Mouse (Mus musculus): ENCODE measurements around the gene Igf2bp3. TPM values are rescaled to one million over a fixed set of nuclear protein-coding genes. Genes with fewer than 3 reads are reported as not detected.
A peak's percentile ranks its signal among the peaks of the same experiment; 100 is the strongest.

Igf2bp3 gene
- polyA plus RNA-seq, 1 experiment from 2014 or later: 79.9 TPM

- peak; percentile 97 for ATAC-seq (ENCODE audit: low FRiP score, low read depth)
- WGBS: 65% methylated on average over 9 of the region's 9 CpGs
- Histone ChIP-seq H3K9ac (no peak overlapping the region), H3K36me3 (peaks cover 5% of the 10 kb centered on the region; the same call in 1 of the 2 replicates), H3K27ac (no peak overlapping the region), H3K9me3 (0 out of 2 replicates have a peak, but pooled peaks cover 3% of the 10 kb centered on the region), H3K4me1 (no peaks in the 10 kb centered on the region), H3K27me3 (no peaks in the 10 kb centered on the region), H3K4me2 (replicated peaks) (no peak overlapping the region), H3K4me3 (no peak overlapping the region)
Observed at GRCm38 (mm10) chr6:49236331-49236730, 21.6 kb upstream of the Igf2bp3 start.

DNA sequence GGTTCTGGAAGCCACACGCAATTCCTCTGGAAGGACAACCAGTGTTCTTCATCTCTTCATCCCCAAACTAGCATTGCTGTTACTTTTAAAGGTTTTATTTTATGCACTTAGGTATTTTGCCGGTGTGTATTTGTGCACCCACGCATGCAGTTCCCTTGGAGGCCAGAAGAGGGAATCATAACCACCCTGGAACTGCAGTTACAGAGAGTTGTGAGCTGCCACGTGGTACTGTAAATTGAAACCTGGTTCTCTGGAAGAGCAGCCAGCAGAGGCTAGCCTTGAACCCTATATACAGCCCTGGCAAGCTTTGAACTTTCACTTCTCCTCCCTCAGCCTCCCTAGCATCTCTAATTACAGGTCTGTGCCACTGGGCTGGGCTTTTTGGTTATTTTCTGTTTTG, 18.6 kb upstream of the Igf2bp3 start:
- WGBS: 56% methylated on average over 4 of the region's 4 CpGs
- Histone ChIP-seq H3K27ac (no peak overlapping the region), H3K4me1 (no peaks in the 10 kb centered on the region), H3K27me3 (no peaks in the 10 kb centered on the region), H3K4me3 (no peak overlapping the region), H3K4me2 (replicated peaks) (no peak overlapping the region), H3K9ac (no peak overlapping the region), H3K9me3 (0 out of 2 replicates have a peak, but pooled peaks cover 3% of the 10 kb centered on the region), H3K36me3 (no peaks in the 10 kb centered on the region)
- no peak for ATAC-seq (ENCODE audit: low FRiP score, low read depth)

DNA sequence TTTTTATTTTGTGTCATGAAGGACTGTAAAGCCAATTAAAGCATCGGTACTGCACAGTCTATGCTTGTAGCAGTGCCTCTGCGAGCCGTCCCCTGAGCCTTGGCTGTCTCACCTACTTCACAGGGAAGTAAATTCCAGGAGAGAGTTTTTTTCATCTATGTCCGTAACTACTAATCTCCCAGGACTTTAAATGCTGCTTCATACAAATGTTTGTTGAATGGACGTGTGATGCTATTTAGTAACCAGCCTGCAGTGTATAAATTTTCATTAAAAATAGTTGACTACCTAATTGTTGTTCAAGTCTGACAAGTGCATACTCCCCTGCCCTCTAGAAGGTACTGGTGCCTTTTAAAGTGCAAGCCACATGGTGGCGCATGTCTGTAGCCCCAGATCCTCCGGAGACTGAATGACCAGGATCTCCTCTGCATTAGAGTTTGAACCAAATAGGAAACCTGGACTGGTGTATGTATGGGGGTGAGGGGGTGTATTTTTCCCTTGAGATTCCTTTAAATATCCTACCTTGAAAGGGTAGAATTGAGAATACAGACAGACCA, 13.4 kb upstream of the Igf2bp3 start:
- Histone ChIP-seq H3K4me2 (replicated peaks) (no peak overlapping the region), H3K9me3 (no peaks in the 10 kb centered on the region), H3K4me3 (no peak overlapping the region), H3K9ac (no peak overlapping the region), H3K27ac (no peak overlapping the region), H3K4me1 (peaks cover 14% of the 10 kb centered on the region), H3K27me3 (no peaks in the 10 kb centered on the region), H3K36me3 (no peaks in the 10 kb centered on the region)
- ATAC-seq (ENCODE audit: low FRiP score, low read depth): no peak
- 8% methylated on average over 7 of the region's 7 CpGs for WGBS

GRCm38 (mm10) chr6:49227184-49227735, 12.5 kb upstream of the Igf2bp3 start:
- H3K4me2 ChIP-seq (replicated peaks): peak overlapping the region; percentile 44
- peaks cover 14% of the 10 kb centered on the region for H3K4me1 ChIP-seq
- H3K9me3 ChIP-seq: no peaks in the 10 kb centered on the region
- no peak overlapping the region for H3K9ac ChIP-seq
- no peak overlapping the region for H3K27ac ChIP-seq
- H3K4me3 ChIP-seq: no peak overlapping the region; the same call in 1 of the 2 replicates
- no peak for ATAC-seq (ENCODE audit: low FRiP score, low read depth)
- 6% methylated on average over 15 of the region's 15 CpGs for WGBS
- no peaks in the 10 kb centered on the region for H3K27me3 ChIP-seq
- no peaks in the 10 kb centered on the region for H3K36me3 ChIP-seq

- ATAC-seq (ENCODE audit: low FRiP score, low read depth): peak; percentile 44; the same call in 1 of the 2 replicates
- peaks cover 14% of the 10 kb centered on the region for H3K4me1 ChIP-seq
- H3K27ac ChIP-seq: peak overlapping the region; percentile 10; the same call in 1 of the 2 replicates
- H3K4me2 ChIP-seq (replicated peaks): peak overlapping the region; percentile 14; the same call in 1 of the 2 replicates
- H3K27me3 ChIP-seq: no peaks in the 10 kb centered on the region
- no peak overlapping the region for H3K9ac ChIP-seq
- no peaks in the 10 kb centered on the region for H3K9me3 ChIP-seq
- 39% methylated on average over 3 of the region's 3 CpGs for WGBS
- no peak overlapping the region for H3K4me3 ChIP-seq
- no peaks in the 10 kb centered on the region for H3K36me3 ChIP-seq
Observed at GRCm38 (mm10) chr6:49225728-49226123, 11.0 kb upstream of the Igf2bp3 start.

DNA sequence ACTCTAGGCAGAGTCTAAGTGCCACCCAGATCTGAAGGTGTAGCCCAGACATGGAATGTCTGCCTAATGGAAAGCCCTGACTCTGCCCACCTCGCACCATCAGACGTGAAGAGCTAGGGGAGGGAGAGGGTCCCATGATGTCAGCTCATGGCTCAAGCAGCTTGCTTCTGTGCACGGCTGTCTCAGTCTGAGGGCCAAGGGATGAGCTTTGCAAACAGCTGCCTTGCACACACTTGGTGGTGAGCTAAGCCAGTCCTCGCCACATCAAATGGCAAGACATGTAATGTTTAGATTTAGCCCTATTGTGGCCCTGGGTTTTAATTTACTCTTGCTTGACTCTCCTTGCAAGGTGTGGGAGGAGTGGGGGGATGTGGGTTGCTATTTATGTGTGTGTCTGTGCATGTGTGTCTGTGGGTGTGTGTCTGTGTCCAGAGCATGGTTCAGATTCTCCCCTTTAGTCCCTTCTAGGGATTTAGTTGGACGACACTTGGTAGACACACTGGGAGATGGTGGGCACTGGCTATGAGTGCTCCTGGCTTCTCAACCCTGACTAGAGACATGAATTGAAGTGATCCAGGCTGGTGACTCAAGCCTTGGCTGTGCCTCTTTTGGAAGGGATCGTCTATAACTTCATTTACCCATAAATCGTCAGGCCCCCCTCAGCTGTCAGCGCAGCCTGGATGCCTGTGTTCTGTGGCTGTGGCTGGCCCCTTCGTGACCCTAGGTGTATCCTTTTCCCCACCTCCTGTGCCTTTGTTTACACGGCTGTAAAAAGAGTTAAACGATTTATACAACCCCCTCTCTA, 10.4 kb upstream of the Igf2bp3 start:
- H3K36me3 ChIP-seq: no peaks in the 10 kb centered on the region
- WGBS: 30% methylated on average over 11 of the region's 11 CpGs
- H3K9ac ChIP-seq: no peak overlapping the region
- peak overlapping the region; percentile 14; the same call in 1 of the 2 replicates for H3K4me2 ChIP-seq (replicated peaks)
- no peaks in the 10 kb centered on the region for H3K9me3 ChIP-seq
- no peaks in the 10 kb centered on the region for H3K27me3 ChIP-seq
- peak; percentile 36; the same call in 1 of the 2 replicates for ATAC-seq (ENCODE audit: low FRiP score, low read depth)
- no peak overlapping the region for H3K4me3 ChIP-seq
- peak overlapping the region; percentile 10; the same call in 1 of the 2 replicates for H3K27ac ChIP-seq
- H3K4me1 ChIP-seq: peaks cover 16% of the 10 kb centered on the region

GRCm38 (mm10) chr6:49221906-49222305, 7.1 kb upstream of the Igf2bp3 start:
- 5% methylated on average over 7 of the region's 7 CpGs for WGBS
- Histone ChIP-seq H3K36me3 (no peaks in the 10 kb centered on the region), H3K4me3 (no peak overlapping the region), H3K4me1 (peaks cover 16% of the 10 kb centered on the region), H3K27ac (no peak overlapping the region), H3K4me2 (replicated peaks) (no peak overlapping the region), H3K9me3 (no peaks in the 10 kb centered on the region), H3K27me3 (no peaks in the 10 kb centered on the region), H3K9ac (no peak overlapping the region)
- no peak for ATAC-seq (ENCODE audit: low FRiP score, low read depth)

DNA sequence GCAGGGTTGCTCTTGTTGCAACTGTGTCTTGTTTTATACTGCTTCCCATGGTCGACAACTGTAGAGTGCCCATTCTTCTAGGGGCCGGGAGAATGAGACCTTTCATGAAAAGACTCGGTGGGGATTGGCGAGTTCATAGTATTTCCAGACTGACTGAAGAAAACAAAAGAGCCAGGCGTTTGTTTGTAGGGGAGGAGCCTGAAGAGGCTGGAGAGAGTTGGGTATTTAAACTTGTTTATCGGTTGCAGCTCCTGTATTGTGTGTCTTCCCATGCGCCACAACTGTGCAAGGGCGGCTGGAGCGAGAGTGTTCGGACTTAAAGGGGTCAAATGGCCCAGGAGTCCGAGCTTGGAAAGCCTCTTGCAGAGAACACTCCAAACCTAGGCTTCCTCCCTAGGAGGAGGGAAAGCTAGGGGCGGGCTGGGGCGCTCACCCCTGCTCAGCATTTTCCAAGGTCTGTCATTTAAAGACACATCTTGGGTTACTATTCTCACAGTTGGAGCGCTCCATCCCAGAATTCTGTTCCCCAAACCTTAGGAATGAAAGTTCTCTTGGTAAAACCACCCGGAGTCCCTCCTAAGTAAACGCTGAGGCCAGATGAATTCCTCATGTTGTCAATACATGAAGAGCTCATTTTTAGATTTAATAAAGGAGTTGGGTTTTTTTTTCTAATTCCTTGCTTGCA, 5.3 kb upstream of the Igf2bp3 start:
- Histone ChIP-seq H3K9me3 (no peaks in the 10 kb centered on the region), H3K4me2 (replicated peaks) (peak overlapping the region; percentile 60), H3K4me3 (peak overlapping the region; percentile 27), H3K36me3 (no peaks in the 10 kb centered on the region), H3K27me3 (no peaks in the 10 kb centered on the region), H3K27ac (no peak overlapping the region; the same call in 1 of the 2 replicates), H3K4me1 (peaks cover 9% of the 10 kb centered on the region), H3K9ac (peak overlapping the region; percentile 35; the same call in 1 of the 2 replicates)
- no peak for ATAC-seq (ENCODE audit: low FRiP score, low read depth)
- WGBS: 4% methylated on average over 16 of the region's 16 CpGs

DNA sequence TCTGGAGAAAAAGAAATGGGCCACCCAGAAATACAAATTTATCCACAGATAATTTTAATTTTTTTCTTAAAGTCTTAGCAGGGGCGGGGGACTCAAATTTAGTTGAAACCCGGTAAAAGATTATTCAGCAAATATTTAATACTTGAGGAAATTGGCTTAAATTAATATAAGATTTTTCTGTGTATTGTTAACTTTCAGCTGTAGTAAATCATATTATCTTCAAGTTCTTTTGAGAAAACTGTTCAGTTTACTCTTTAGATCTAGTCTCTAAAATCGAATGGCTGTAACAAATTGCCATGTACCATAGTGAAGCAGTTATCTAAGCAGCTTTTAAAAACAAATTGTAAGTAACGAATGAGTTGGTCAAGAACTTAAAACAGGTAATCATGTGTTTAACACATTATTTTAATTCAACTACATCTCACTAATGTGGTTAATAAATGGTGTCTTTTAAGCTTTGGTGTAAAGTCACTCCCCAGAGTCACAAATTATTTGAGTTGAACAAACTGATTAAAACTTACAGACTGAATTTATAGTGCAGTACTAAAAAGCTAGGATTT, 4.3 kb upstream of the Igf2bp3 start:
- no peak overlapping the region for H3K4me2 ChIP-seq (replicated peaks)
- no peaks in the 10 kb centered on the region for H3K9me3 ChIP-seq
- ATAC-seq (ENCODE audit: low FRiP score, low read depth): no peak
- H3K36me3 ChIP-seq: no peaks in the 10 kb centered on the region
- no peak overlapping the region for H3K4me3 ChIP-seq
- H3K9ac ChIP-seq: no peak overlapping the region
- peaks cover 6% of the 10 kb centered on the region for H3K4me1 ChIP-seq
- WGBS: 14% methylated on average over 4 of the region's 4 CpGs
- H3K27me3 ChIP-seq: no peaks in the 10 kb centered on the region
- H3K27ac ChIP-seq: no peak overlapping the region

- peaks cover 8% of the 10 kb centered on the region for H3K4me1 ChIP-seq
- under 1% methylated on average over 31 of the region's 31 CpGs for WGBS
- H3K4me3 ChIP-seq: peak overlapping the region; percentile 67
- no peaks in the 10 kb centered on the region for H3K36me3 ChIP-seq
- H3K9me3 ChIP-seq: no peaks in the 10 kb centered on the region
- peak overlapping the region; percentile 73 for H3K4me2 ChIP-seq (replicated peaks)
- H3K27me3 ChIP-seq: no peaks in the 10 kb centered on the region
- H3K9ac ChIP-seq: peak overlapping the region; percentile 59
- ATAC-seq (ENCODE audit: low FRiP score, low read depth): no peak
- H3K27ac ChIP-seq: no peak overlapping the region
Observed at GRCm38 (mm10) chr6:49218275-49218802, 3.6 kb upstream of the Igf2bp3 start.

- WGBS: under 1% methylated on average over 56 of the region's 56 CpGs
- H3K36me3 ChIP-seq: no peaks in the 10 kb centered on the region
- H3K9me3 ChIP-seq: no peaks in the 10 kb centered on the region
- peaks cover 14% of the 10 kb centered on the region for H3K4me1 ChIP-seq
- peak; percentile 91 for ATAC-seq (ENCODE audit: low FRiP score, low read depth)
- no peaks in the 10 kb centered on the region for H3K27me3 ChIP-seq
- peak overlapping the region; percentile 93 for H3K27ac ChIP-seq
- H3K9ac ChIP-seq: peak overlapping the region; percentile 82
- H3K4me2 ChIP-seq (replicated peaks): peak overlapping the region; percentile 73
- peak overlapping the region; percentile 67 for H3K4me3 ChIP-seq
Observed at GRCm38 (mm10) chr6:49217581-49218274, 3.0 kb upstream of the Igf2bp3 start.

Measured in limb, embryonic 13.5 days (tissue).